In the genomic region with DNA sequence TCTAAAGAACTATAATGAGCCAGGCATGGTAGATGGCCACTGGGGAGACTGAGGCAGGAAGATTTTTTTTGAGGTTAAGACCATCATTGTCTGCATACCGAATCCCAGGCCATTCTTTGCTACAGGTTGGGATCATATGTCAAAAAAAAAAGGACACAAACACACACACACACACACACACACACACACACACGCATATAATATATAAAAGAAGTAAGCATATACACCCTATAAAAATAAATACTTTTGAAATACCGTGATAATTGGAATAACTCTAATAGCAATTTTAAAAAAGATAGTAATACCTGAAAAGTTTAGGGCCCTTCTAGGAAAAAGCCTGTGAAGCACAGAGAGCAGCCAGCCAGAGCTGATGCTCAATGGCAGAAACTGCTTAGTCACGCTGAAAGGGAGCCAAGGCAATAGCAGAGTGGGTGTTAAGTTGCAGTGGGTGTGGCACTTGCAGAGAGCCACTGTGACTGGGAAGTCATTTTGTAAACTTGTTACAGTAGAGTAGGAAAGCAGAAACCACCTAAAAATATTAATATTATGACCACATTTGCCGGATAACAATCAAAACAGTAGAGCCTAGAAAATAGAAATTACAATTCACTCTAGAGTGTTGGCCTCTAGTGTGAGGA, we compare ENCODE assay signal across 8 mouse cellular contexts.
DNase-seq lines count a peak whose midpoint lies in the region; ATAC-seq and TF ChIP-seq lines count a peak whose summit lies in the region.

No protein-coding gene starts in this region.

- H3K4me2 ChIP-seq in kidney, embryonic 14.5 days (replicated peaks; ENCODE audit: low read depth, low read length), result no peak overlapping the region
- no peak overlapping the region for H3K4me2 ChIP-seq in stomach, postnatal 0 days (replicated peaks; ENCODE audit: low read depth)

- no peak overlapping the region for H3K4me3 ChIP-seq in kidney, adult 2 months (ENCODE audit: insufficient read depth, low read depth, low read length)
- no peak overlapping the region for H3K4me3 ChIP-seq in kidney, embryonic 14.5 days (ENCODE audit: low read length)
- no peak overlapping the region for H3K4me3 ChIP-seq in G1E (ENCODE audit: low read depth, low read length)
- H3K4me3 ChIP-seq in stomach, postnatal 0 days (ENCODE audit: low read depth, low read length), result no peak overlapping the region

- no peaks in the 10 kb centered on the region for H3K27me3 ChIP-seq in kidney, adult 2 months (replicated peaks; ENCODE audit: control insufficient read depth, insufficient read depth, low read length)
- H3K27me3 ChIP-seq in kidney, embryonic 14.5 days (ENCODE audit: control insufficient read depth, insufficient read depth, low read length), result no peaks in the 10 kb centered on the region
- H3K27me3 ChIP-seq in G1E (ENCODE audit: insufficient read depth, low read length), result no peaks in the 10 kb centered on the region
- H3K27me3 ChIP-seq in stomach, postnatal 0 days (ENCODE audit: control insufficient read depth, insufficient read depth, low read length), result no peaks in the 10 kb centered on the region

- TF ChIP-seq CTCF in kidney, adult 2 months (conservative IDR thresholded peaks at IDR 0.05; ENCODE audit: insufficient read depth, insufficient read length, low read depth, low read length), result no peak
- no peak for TF ChIP-seq CTCF in G1E (IDR thresholded peaks at IDR 0.05; ENCODE audit: low read depth, low read length)
- no peak for TF ChIP-seq CTCF in stomach, postnatal 0 days (IDR thresholded peaks at IDR 0.05; ENCODE audit: low read depth)

- no peaks in the 10 kb centered on the region for H3K9me3 ChIP-seq in kidney, embryonic 14.5 days (ENCODE audit: control insufficient read depth, low read length)
- no peaks in the 10 kb centered on the region for H3K9me3 ChIP-seq in G1E (replicated peaks)
- no peaks in the 10 kb centered on the region for H3K9me3 ChIP-seq in stomach, postnatal 0 days (ENCODE audit: control insufficient read depth, low read length)

- no peak for TF ChIP-seq POLR2A in kidney, adult 2 months (IDR thresholded peaks at IDR 0.05; ENCODE audit: low read depth, low read length)

- H3K36me3 ChIP-seq in kidney, adult 2 months (ENCODE audit: control insufficient read depth, insufficient read depth, low read length), result no peaks in the 10 kb centered on the region
- H3K36me3 ChIP-seq in kidney, embryonic 14.5 days (ENCODE audit: control insufficient read depth, insufficient read depth, low read length), result no peaks in the 10 kb centered on the region
- H3K36me3 ChIP-seq in G1E (replicated peaks), result no peaks in the 10 kb centered on the region
- no peaks in the 10 kb centered on the region for H3K36me3 ChIP-seq in stomach, postnatal 0 days (ENCODE audit: control insufficient read depth, insufficient read depth, low read length)

- no peak overlapping the region for H3K27ac ChIP-seq in kidney, adult 2 months (ENCODE audit: insufficient read depth, low read depth, low read length)
- H3K27ac ChIP-seq in kidney, embryonic 14.5 days (ENCODE audit: low read depth, low read length), result no peak overlapping the region
- H3K27ac ChIP-seq in stomach, postnatal 0 days (replicated peaks), result no peak overlapping the region

- peak; percentile 56 for DNase-seq in kidney, adult 2 months
- DNase-seq in G1E (ENCODE audit: low spot score), result peak; percentile 27
- peak; percentile 75 for DNase-seq in fibroblast of lung, adult 2 months (ENCODE audit: low read depth)
- peak; percentile 75 to 86 for DNase-seq in lung, adult 18-20 months
- peak; percentile 37 for DNase-seq in stomach, postnatal 0 days (ENCODE audit: low spot score)
- DNase-seq in cerebellum, adult 11 months, result no peak

- H3K4me1 ChIP-seq in kidney, adult 2 months (ENCODE audit: control insufficient read depth, insufficient read depth, low read length), result no peaks in the 10 kb centered on the region
- no peaks in the 10 kb centered on the region; the same call in 1 of the 2 replicates for H3K4me1 ChIP-seq in kidney, embryonic 14.5 days (ENCODE audit: control insufficient read depth, insufficient read depth, low read length)
- H3K4me1 ChIP-seq in G1E (ENCODE audit: insufficient read depth, low read depth, low read length), result peaks cover 45% of the 10 kb centered on the region
- no peaks in the 10 kb centered on the region for H3K4me1 ChIP-seq in stomach, postnatal 0 days (replicated peaks; ENCODE audit: control insufficient read depth, insufficient read depth)

- no peak for TF ChIP-seq EP300 in stomach, postnatal 0 days (optimal IDR thresholded peaks at IDR 0.05)

- no peak overlapping the region for H3K9ac ChIP-seq in kidney, embryonic 14.5 days (ENCODE audit: low read depth, low read length)
- no peak overlapping the region for H3K9ac ChIP-seq in stomach, postnatal 0 days (ENCODE audit: low read length)

- ATAC-seq in kidney, embryonic 14.5 days (ENCODE audit: low FRiP score, low TSS enrichment), result no peak
- ATAC-seq in G1E (ENCODE audit: extremely low read depth, insufficient number of reproducible peaks, low FRiP score, poor library complexity, severe bottlenecking), result peak; percentile 84
- ATAC-seq in inflammation-experienced regulatory T-cells, adult 6 months, result peak; percentile 38
- ATAC-seq in stomach, postnatal 0 days (ENCODE audit: low FRiP score, low TSS enrichment), result peak; percentile 82

- 76% methylated on average over 5 of the region's 5 CpGs for WGBS in kidney, adult 2 months
- WGBS in kidney, embryonic 14.5 days, result 68% methylated on average over 5 of the region's 5 CpGs
- 70% methylated on average over 5 of the region's 5 CpGs for WGBS in stomach, postnatal 0 days
